ENCODE assay signal across 8 mouse cellular contexts in the genomic region with DNA sequence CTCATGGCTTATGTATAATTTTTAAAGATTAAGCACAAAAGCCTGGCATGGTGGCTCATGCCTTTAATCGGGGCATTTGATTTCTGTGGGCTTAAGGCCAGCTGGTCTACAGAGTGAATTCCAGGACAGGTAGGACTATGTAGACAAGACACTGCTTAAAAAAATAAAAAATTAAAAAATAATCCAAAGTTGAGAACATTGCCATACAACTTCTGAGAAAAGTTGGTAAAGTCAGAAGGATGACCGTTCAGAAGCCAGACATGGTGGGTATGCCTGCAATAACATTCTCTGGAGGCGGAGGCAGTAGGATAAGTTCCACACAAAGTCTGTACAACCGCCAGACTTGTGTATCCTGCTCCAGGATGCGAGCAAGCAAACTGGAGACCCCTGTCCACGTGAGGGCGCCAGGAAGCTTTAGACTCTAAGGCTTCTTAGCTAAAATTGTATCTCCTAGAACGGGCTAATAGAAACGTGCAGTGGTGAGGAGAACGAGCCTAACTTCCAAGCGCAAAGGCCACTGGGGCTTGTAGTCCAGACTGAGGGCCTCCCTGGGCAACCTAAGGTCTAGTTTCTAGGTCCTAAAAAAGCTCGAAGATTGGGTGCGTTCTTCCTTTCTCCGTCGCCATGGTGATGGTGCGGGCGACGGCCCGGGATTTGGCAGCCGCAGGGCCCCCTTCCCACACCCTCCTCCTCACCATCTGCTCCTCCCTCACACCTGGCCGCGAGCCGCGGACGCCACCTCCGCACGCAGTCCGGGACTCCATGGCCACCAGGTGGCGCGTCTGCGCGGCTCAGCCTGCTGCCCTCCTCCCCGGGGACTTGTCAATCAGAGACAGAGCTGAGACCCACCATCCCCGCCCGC. TPM values are rescaled to one million over a fixed set of nuclear protein-coding genes. Genes with fewer than 3 reads are reported as not detected.
A peak's percentile ranks its signal among the peaks of the same experiment; 100 is the strongest.
DNase-seq lines count a peak whose midpoint lies in the region; ATAC-seq and TF ChIP-seq lines count a peak whose summit lies in the region.

No protein-coding gene starts in this region.

- TF ChIP-seq POLR2A in cortical plate, adult 2 months (IDR thresholded peaks at IDR 0.05; ENCODE audit: extremely low read depth, insufficient read depth, low read length) = peak; percentile 33; the same call in 1 of the 2 replicates

- ATAC-seq in megakaryocyte, adult 5-6 weeks (ENCODE audit: poor library complexity, severe bottlenecking) = peak; percentile 95

- intact Hi-C loops in left cerebral cortex, adult 2 months (cut with DNase I) = loop anchor here (1.0 to 2.0 kb wide), 4 partner anchors 27 to 137 kb away; no protein-coding TSS in a partner anchor

- peaks cover 2% of the 10 kb centered on the region; the same call in 1 of the 2 replicates for H3K4me1 ChIP-seq in cortical plate, adult 2 months (ENCODE audit: control insufficient read depth, insufficient read depth, low read length)

- H3K4me3 ChIP-seq in cortical plate, adult 2 months (ENCODE audit: insufficient read depth, low read length) = peak overlapping the region; percentile 6; the same call in 1 of the 2 replicates
- peak overlapping the region; percentile 30 for H3K4me3 ChIP-seq in left cerebral cortex, adult 2 months

- TF ChIP-seq CTCF in cortical plate, adult 2 months (IDR thresholded peaks at IDR 0.05; ENCODE audit: extremely low read depth, insufficient read depth, low read length) = peak; percentile 67
- peak; percentile 80 for TF ChIP-seq CTCF in left cerebral cortex, adult 2 months (IDR thresholded peaks at IDR 0.05)

- no peak overlapping the region for H3K27ac ChIP-seq in cortical plate, adult 2 months (ENCODE audit: insufficient read depth, low read length)
- H3K27ac ChIP-seq in left cerebral cortex, adult 2 months = peak overlapping the region; percentile 83

- DNase-seq in adipocyte (ENCODE audit: low spot score) = peak; percentile 75
- DNase-seq in gastrocnemius, adult 8-10 months (ENCODE audit: low spot score in 2 of 2) = peak; percentile 74 to 82
- peak; percentile 75 for DNase-seq in hindlimb bud, embryonic 11.5 days (ENCODE audit: extremely low spot score, low read depth, low spot score)
- DNase-seq in left cerebral cortex, adult 2 months (ENCODE audit: extremely low spot score in 1 of 2, low spot score in 2 of 2) = peak; percentile 90 to 98
- peak; percentile 96 for DNase-seq in right cerebral cortex, adult 2 months (ENCODE audit: low spot score in 2 of 2)
- DNase-seq in urinary bladder, postnatal 10 days (ENCODE audit: low spot score) = peak; percentile 75

RNA-seq across cellular contexts. Expression of a gene that starts 1.9 kb away (rescaled TPM):
- 1,033 and 1,121 TPM in 2 replicates for polyA plus RNA-seq in cortical plate, adult 2 months (2012; rRNA removed)
- total RNA-seq in gastrocnemius, adult 8-10 months (2022) = under 1 TPM; 0.21 to 0.39 (median 0.31) TPM
- total RNA-seq in left cerebral cortex, adult 2 months (2021) = 1,000 to 10,000 TPM; 1,255 to 1,327 TPM
- 0.18 TPM in 1 of 2 replicates, not detected in the other for total RNA-seq in megakaryocyte, adult 5-6 weeks (2015)
- total RNA-seq in megakaryocyte, adult 5-6 weeks (2017) = not detected in 2 replicates

RNA-seq across cellular contexts. Expression of a gene that starts 7.5 kb away (rescaled TPM):
- polyA plus RNA-seq in cortical plate, adult 2 months (2012; rRNA removed) = 8.1 and 10.3 TPM in 2 replicates
- 10 to 100 TPM; 10.4 to 16.9 (median 13.7) TPM for total RNA-seq in gastrocnemius, adult 8-10 months (2022)
- 10 to 100 TPM; 15.9 to 23.1 TPM for total RNA-seq in left cerebral cortex, adult 2 months (2021)
- 68.0 and 72.0 TPM in 2 replicates for total RNA-seq in megakaryocyte, adult 5-6 weeks (2015)
- total RNA-seq in megakaryocyte, adult 5-6 weeks (2017) = 26.9 and 33.7 TPM in 2 replicates

RNA-seq across cellular contexts. Expression of a gene that starts 7.7 kb away (rescaled TPM):
- polyA plus RNA-seq in cortical plate, adult 2 months (2012; rRNA removed) = 59.4 and 60.2 TPM in 2 replicates
- 10 to 100 TPM; 34.6 to 42.1 (median 38.3) TPM for total RNA-seq in gastrocnemius, adult 8-10 months (2022)
- total RNA-seq in left cerebral cortex, adult 2 months (2021) = 10 to 100 TPM; 47.6 to 48.4 TPM
- 131 and 132 TPM in 2 replicates for total RNA-seq in megakaryocyte, adult 5-6 weeks (2015)
- total RNA-seq in megakaryocyte, adult 5-6 weeks (2017) = 43.9 and 51.4 TPM in 2 replicates

RNA-seq across cellular contexts. Expression of a gene that starts 17.5 kb away (rescaled TPM):
- polyA plus RNA-seq in cortical plate, adult 2 months (2012; rRNA removed) = 0.38 and 0.62 TPM in 2 replicates
- total RNA-seq in gastrocnemius, adult 8-10 months (2022) = not detected
- total RNA-seq in left cerebral cortex, adult 2 months (2021) = under 1 TPM in 1 of 2 experiments, not detected in 1; 0.29 TPM
- total RNA-seq in megakaryocyte, adult 5-6 weeks (2015) = not detected in 2 replicates
- total RNA-seq in megakaryocyte, adult 5-6 weeks (2017) = not detected in 2 replicates

RNA-seq across cellular contexts. Expression of a gene that starts 19.0 kb away (rescaled TPM):
- not detected in 2 replicates for polyA plus RNA-seq in cortical plate, adult 2 months (2012; rRNA removed)
- not detected for total RNA-seq in gastrocnemius, adult 8-10 months (2022)
- not detected for total RNA-seq in left cerebral cortex, adult 2 months (2021)
- total RNA-seq in megakaryocyte, adult 5-6 weeks (2015) = not detected in 2 replicates
- total RNA-seq in megakaryocyte, adult 5-6 weeks (2017) = not detected in 2 replicates

Comparison
In these comparisons a context has a peak if more than half of its experiments do, and no peak if none do; other contexts are left out.
1. RNA of a gene that starts 1.9 kb away (total RNA-seq): 1,255 to 1,327 TPM in left cerebral cortex, adult 2 months; 0.21 to 0.39 TPM in gastrocnemius, adult 8-10 months and 0.18 TPM in megakaryocyte, adult 5-6 weeks; every median in the first group is over 100 times any median in the second.
2. Peak in every context shown above with its lines, with median percentiles within 50 percentile points of each other: DNase-seq.